Mouse (Mus musculus): ENCODE data around the gene Zfp207.
A peak's percentile ranks its signal among the peaks of the same experiment; 100 is the strongest.
"Not testable (repeated sequence)": the region's sequence is repeated elsewhere in the genome, so short reads cannot be mapped to it uniquely, and the experiment has no call there.

The Zfp207 gene

GRCm38 (mm10) chr11:80410377-80410776 is 27.3 kb downstream of the Zfp207 start:
- DNase-seq (ENCODE audit: extremely low spot score, low spot score), result no peak

GRCm38 (mm10) chr11:80417085-80417484 is 34.0 kb downstream of the Zfp207 start:
- no peak for DNase-seq (ENCODE audit: extremely low spot score, low spot score)

- DNase-seq (ENCODE audit: extremely low spot score, low spot score), result no peak
Measured at GRCm38 (mm10) chr11:80419743-80420142, 36.7 kb downstream of the Zfp207 start.

GRCm38 (mm10) chr11:80420202-80420984 is 37.3 kb downstream of the Zfp207 start:
- DNase-seq (ENCODE audit: extremely low spot score, low spot score), result no peak

DNA sequence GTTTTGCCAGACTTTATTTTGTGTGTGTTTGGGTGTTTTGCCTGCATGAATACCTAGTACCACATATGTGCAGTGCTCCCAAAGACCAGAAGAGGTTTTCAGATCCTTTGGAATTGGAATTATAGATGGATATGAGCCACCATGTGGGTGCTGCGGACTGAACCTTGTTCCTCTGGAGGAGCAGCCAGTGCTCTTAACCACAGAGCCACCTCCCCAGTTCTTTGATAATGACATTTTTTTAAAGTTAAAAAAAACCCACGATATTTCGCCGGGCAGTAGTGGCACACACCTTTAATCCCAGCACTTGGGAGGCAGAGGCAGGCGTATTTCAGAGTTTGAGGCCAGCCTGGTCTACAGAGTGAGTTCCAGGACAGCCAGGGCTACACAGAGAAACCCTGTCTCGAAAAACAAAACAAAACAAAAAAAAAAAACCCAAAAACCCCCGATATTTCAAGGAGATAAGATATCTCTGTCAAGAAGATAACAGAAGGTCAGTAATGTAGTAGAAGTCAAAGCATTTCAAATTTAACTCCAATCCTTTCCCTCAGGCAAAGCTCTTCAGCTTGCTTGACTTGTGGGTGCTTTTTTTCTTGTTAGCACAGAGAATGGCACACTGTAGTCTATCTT is 38.5 kb downstream of the Zfp207 start:
- DNase-seq (ENCODE audit: extremely low spot score, low spot score), result no peak

DNA sequence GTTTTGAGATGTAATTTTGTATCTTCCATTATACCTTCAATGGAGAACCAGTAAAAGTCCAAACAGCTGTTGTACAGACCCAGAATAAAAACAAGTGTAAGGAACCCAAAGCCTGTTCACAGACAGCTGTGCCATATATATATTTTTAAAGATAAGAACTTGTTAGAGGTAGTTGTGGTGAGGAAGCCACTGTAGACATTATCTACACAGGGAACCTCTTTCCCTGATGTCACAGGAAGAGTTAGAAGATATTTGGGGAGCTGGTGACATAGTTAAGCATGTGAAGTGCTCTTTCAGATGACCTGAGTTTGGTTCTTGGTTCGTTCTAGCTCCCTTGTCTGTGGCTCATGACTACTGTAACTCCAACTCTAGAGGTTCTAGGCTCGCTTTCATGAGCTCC is 41.6 kb downstream of the Zfp207 start:
- no peak for DNase-seq (ENCODE audit: extremely low spot score, low spot score)

GRCm38 (mm10) chr11:80425247-80425778 is 42.2 kb downstream of the Zfp207 start:
- no peak for DNase-seq (ENCODE audit: extremely low spot score, low spot score)

- not testable (repeated sequence) for DNase-seq (ENCODE audit: extremely low spot score, low spot score)
Measured at GRCm38 (mm10) chr11:80426029-80426813, 43.1 kb downstream of the Zfp207 start.

DNA sequence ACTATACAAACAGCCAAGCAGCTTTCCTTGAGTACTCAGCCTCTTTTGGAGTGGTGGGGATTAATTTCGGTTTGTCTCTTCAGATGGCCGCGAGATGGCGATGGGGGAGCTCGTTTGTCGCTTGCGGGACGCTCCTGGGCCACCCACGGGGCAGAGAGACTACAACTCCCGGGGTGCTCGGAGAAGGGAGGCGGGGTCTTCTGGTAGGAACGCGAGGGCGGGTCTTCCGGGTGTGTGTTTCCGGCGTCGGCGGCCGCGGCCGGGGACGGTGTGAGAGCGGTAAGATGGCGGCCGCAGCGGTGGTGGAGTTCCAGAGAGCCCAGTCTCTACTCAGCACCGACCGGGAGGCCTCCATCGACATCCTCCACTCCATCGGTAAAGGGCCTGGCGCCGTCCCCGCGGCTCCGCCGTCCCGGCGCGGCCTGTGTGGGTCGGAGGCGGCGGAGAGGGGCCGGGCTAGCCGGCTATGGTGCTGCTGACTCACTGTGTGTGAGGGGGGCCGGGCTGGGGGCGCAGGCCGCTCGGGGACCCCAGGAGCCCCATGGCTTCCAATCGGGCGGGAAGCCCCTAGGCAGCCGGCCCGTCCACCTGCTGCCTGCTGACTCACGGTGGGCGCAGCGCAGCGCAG is 45.4 kb downstream of the Zfp207 start, which contains the start of gene Psmd11:
TSS of gene Psmd11 (plus strand) at position 235 of the 628 bp plus-strand sequence.
- peak; percentile 94 for DNase-seq (ENCODE audit: extremely low spot score, low spot score)

GRCm38 (mm10) chr11:80429009-80429475 is 46.0 kb downstream of the Zfp207 start:
- DNase-seq (ENCODE audit: extremely low spot score, low spot score), result peak; percentile 61

DNA sequence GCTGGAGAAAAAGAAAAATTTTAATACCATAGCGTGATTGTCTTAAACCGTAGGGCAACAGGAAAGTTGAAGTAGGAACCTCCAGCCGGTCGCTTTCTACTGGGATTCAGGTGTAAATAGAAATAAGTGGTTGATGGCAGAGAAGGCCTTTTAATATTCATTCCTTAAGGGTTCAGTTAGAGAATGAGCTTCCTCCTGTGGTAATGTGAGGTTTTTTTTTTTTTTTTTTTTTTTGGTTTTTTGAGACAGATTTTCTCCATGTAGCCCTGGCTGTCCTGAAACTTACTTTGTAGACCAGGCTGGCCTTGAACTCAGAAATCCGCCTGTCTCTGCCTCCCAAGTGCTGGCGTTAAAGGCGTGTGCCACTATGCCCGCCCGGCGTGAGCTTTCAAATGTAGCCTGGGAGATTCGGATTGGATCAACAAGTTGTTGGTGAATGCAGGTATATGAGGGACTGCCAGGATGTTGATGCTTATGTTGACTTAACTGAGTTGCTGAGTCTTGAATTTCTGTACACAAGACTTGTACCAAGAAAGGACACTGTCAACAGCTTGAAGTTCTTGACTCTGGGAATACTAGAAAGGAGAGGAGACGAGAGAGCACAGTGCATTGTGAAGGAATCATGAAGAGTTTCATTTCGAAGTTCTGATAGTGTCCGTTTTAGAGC is 46.6 kb downstream of the Zfp207 start:
- DNase-seq (ENCODE audit: extremely low spot score, low spot score), result no peak

GRCm38 (mm10) chr11:80430366-80430910 is 47.4 kb downstream of the Zfp207 start:
- no peak for DNase-seq (ENCODE audit: extremely low spot score, low spot score)

DNA sequence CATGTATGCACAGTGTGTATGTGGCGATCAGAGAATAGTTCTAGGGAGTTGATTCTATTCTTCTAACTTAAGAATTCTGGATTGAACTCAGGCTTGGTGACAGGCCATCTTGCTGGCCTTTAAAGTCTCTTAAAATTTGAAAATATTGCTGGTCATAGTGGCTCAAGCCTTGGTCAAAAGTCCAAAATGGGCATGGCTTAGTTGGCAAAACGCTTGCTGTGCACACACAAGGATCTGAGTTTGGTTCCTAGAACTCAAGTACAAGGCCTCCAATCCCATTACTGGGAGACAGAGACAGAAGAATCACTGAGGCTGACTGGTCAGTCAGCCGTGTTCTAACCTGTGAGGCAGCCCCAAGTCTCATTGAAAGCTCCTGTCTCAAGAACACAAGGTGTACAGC is 63.8 kb downstream of the Zfp207 start:
- DNase-seq (ENCODE audit: extremely low spot score, low spot score), result no peak

GRCm38 (mm10) chr11:80449859-80450258 is 66.8 kb downstream of the Zfp207 start:
- no peak for DNase-seq (ENCODE audit: extremely low spot score, low spot score)

DNA sequence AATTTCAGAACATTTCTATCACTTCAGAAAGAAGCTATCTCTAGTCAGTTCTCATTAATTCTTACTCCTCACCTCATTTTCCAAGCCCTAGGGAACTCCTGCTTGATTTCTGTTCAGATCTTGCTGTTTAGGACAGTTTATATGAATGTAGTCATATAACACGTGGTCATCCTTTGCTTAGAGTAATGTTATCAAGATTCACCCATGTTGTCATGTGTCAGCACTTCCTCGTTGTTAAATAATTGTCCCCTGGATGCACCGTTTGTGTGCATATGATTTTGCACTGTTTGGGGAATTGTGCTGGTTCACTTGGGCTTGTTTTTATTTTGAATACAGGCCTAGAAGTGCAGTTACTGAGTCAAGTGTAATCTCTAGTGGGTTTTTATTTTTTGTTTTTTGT is 69.2 kb downstream of the Zfp207 start:
- no peak for DNase-seq (ENCODE audit: extremely low spot score, low spot score)

DNA sequence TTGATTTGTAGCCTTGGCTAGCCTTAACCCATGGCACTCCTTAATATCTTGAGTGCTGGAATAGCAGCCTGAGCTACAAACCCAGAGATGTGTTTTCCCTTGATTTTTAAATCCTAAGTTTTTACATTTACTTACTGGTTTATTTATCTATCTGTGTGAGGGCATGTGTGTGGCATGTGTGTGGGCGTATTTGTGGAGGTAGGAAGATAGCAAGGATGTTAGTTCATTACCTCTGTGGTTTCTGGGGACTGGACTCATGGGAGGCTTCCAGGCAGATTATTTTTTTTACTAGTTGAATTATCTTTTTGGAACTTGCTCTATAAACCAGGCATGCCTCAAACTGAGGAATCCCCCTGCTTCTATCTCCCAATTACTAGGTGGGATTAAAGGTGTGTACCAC is 70.1 kb downstream of the Zfp207 start:
- no peak for DNase-seq (ENCODE audit: extremely low spot score, low spot score)

Data from neural tube, embryonic 10.5 days (tissue).